Mouse (Mus musculus) ovary, postnatal 10 days (tissue): ENCODE data around the gene Rxrb.
"Not testable (repeated sequence)": the region's sequence is repeated elsewhere in the genome, so short reads cannot be mapped to it uniquely, and the experiment has no call there.

ENCODE experiments used
- DNase-seq: peaks from one replicate; pipeline ENCODE4 v3.0.0; 2022; ENCODE audit warnings: low spot score

The Rxrb gene

GRCm38 (mm10) chr17:34031465-34032173 lies at the start of gene Rxrb, which contains the start of gene Slc39a7:
Gene Rxrb (plus strand): TSS chr17:34031812.
Gene Slc39a7 (minus strand): TSS chr17:34031682.
- DNase-seq, result peak; percentile 99

GRCm38 (mm10) chr17:33982136-33982535 lies 49.5 kb upstream of the Rxrb start:
- DNase-seq, result not testable (repeated sequence)

GRCm38 (mm10) chr17:33991788-33992664 lies 39.6 kb upstream of the Rxrb start:
- no peak for DNase-seq

GRCm38 (mm10) chr17:33994959-33995358 lies 36.7 kb upstream of the Rxrb start:
- no peak for DNase-seq

- DNase-seq, result no peak
These were observed 36.0 kb upstream of the Rxrb start for GRCm38 (mm10) chr17:33995651-33996050.

- not testable (repeated sequence) for DNase-seq
These were observed 34.6 kb upstream of the Rxrb start for GRCm38 (mm10) chr17:33997025-33997424.

- not testable (repeated sequence) for DNase-seq
These were observed 32.9 kb upstream of the Rxrb start for GRCm38 (mm10) chr17:33998697-33999096.

GRCm38 (mm10) chr17:33999341-34000149 lies 32.1 kb upstream of the Rxrb start:
- no peak for DNase-seq

GRCm38 (mm10) chr17:34000150-34000537 lies 31.5 kb upstream of the Rxrb start, which contains the start of gene H2-K1:
Gene H2-K1 (minus strand): TSS chr17:34000347.
- peak; percentile 73 for DNase-seq

GRCm38 (mm10) chr17:34000796-34001195 lies 30.8 kb upstream of the Rxrb start:
- DNase-seq, result not testable (repeated sequence)

- DNase-seq, result no peak
These were observed 28.2 kb upstream of the Rxrb start for GRCm38 (mm10) chr17:34003426-34003825.

GRCm38 (mm10) chr17:34006570-34006969 lies 25.0 kb upstream of the Rxrb start:
- DNase-seq, result no peak

- no peak for DNase-seq
These were observed 21.5 kb upstream of the Rxrb start for GRCm38 (mm10) chr17:34010156-34010555.

GRCm38 (mm10) chr17:34013436-34013835 lies 18.2 kb upstream of the Rxrb start:
- no peak for DNase-seq

GRCm38 (mm10) chr17:34021539-34022413 lies 9.8 kb upstream of the Rxrb start:
- DNase-seq, result no peak

GRCm38 (mm10) chr17:34022414-34022783 lies 9.2 kb upstream of the Rxrb start:
- DNase-seq, result no peak

- DNase-seq, result no peak
These were observed 8.6 kb upstream of the Rxrb start for GRCm38 (mm10) chr17:34022987-34023386.

GRCm38 (mm10) chr17:34023678-34024077 lies 7.9 kb upstream of the Rxrb start:
- no peak for DNase-seq

- DNase-seq, result peak; percentile 83
These were observed 7.2 kb upstream of the Rxrb start, which contains the start of gene Ring1 for GRCm38 (mm10) chr17:34024317-34024821. Gene Ring1 (minus strand): TSS chr17:34024680.

- DNase-seq, result no peak
These were observed 6.5 kb upstream of the Rxrb start for GRCm38 (mm10) chr17:34024861-34025755.
